Mouse (Mus musculus): Measurements from ENCODE around the gene Pak7. TPM values are rescaled to one million over a fixed set of nuclear protein-coding genes. Genes with fewer than 3 reads are reported as not detected.

The Pak7 gene
- polyA plus RNA-seq, 1 experiment from 2014 or later, result 17.2 TPM

- H3K4me1 ChIP-seq (replicated peaks; ENCODE audit: control insufficient read depth, insufficient read depth, low read length), result 0 out of 2 replicates have a peak, but pooled peaks cover 2% of the 10 kb centered on the region
- peak overlapping the region; percentile 50 for H3K9ac ChIP-seq (ENCODE audit: low read depth, low read length)
- DNase-seq (ENCODE audit: low spot score) (peak; percentile 64), ATAC-seq (ENCODE audit: low FRiP score) (peak; percentile 81)
- H3K36me3 ChIP-seq (ENCODE audit: control insufficient read depth, insufficient read depth, low read length), result no peaks in the 10 kb centered on the region
- peak overlapping the region; percentile 23 for H3K4me3 ChIP-seq (ENCODE audit: low read depth, low read length)
- no peaks in the 10 kb centered on the region; the same call in 1 of the 2 replicates for H3K27me3 ChIP-seq (ENCODE audit: control insufficient read depth, insufficient read depth, low read length)
- H3K9me3 ChIP-seq (ENCODE audit: control insufficient read depth, low read length), result no peaks in the 10 kb centered on the region
- WGBS, result 15% methylated on average over 27 of the region's 27 CpGs
- peak overlapping the region; percentile 20 for H3K4me2 ChIP-seq (replicated peaks; ENCODE audit: low read depth, low read length)
- peak overlapping the region; percentile 87 for H3K27ac ChIP-seq (ENCODE audit: low read depth, low read length)
These were observed 336.8 kb downstream of the Pak7 start for GRCm38 (mm10) chr2:136050793-136051615.

- no peaks in the 10 kb centered on the region; the same call in 1 of the 2 replicates for H3K27me3 ChIP-seq (ENCODE audit: control insufficient read depth, insufficient read depth, low read length)
- H3K9me3 ChIP-seq (ENCODE audit: control insufficient read depth, low read length), result no peaks in the 10 kb centered on the region
- no peak overlapping the region for H3K27ac ChIP-seq (ENCODE audit: low read depth, low read length)
- DNase-seq (ENCODE audit: low spot score) (no peak), ATAC-seq (ENCODE audit: low FRiP score) (no peak)
- H3K4me1 ChIP-seq (replicated peaks; ENCODE audit: control insufficient read depth, insufficient read depth, low read length), result 0 out of 2 replicates have a peak, but pooled peaks cover 2% of the 10 kb centered on the region
- H3K9ac ChIP-seq (ENCODE audit: low read depth, low read length), result no peak overlapping the region
- 89% methylated on average over 4 of the region's 4 CpGs for WGBS
- no peak overlapping the region for H3K4me3 ChIP-seq (ENCODE audit: low read depth, low read length)
- no peak overlapping the region for H3K4me2 ChIP-seq (replicated peaks; ENCODE audit: low read depth, low read length)
- H3K36me3 ChIP-seq (ENCODE audit: control insufficient read depth, insufficient read depth, low read length), result no peaks in the 10 kb centered on the region
These were observed 339.3 kb downstream of the Pak7 start for GRCm38 (mm10) chr2:136048464-136048863.

Other genes with a start within 250 kb of the Pak7 start
- gene Ankef1, start 113.9 kb upstream of the Pak7 start, polyA plus RNA-seq (2014; fragmentation: Nextera tagmentation; extraction: Ambion mirVana), result 0.61 and 0.74 TPM in 2 replicates

Measured in hindbrain, embryonic 11.5 days (tissue).